Mouse (Mus musculus): ENCODE measurements around the gene Setd3.

DNA sequence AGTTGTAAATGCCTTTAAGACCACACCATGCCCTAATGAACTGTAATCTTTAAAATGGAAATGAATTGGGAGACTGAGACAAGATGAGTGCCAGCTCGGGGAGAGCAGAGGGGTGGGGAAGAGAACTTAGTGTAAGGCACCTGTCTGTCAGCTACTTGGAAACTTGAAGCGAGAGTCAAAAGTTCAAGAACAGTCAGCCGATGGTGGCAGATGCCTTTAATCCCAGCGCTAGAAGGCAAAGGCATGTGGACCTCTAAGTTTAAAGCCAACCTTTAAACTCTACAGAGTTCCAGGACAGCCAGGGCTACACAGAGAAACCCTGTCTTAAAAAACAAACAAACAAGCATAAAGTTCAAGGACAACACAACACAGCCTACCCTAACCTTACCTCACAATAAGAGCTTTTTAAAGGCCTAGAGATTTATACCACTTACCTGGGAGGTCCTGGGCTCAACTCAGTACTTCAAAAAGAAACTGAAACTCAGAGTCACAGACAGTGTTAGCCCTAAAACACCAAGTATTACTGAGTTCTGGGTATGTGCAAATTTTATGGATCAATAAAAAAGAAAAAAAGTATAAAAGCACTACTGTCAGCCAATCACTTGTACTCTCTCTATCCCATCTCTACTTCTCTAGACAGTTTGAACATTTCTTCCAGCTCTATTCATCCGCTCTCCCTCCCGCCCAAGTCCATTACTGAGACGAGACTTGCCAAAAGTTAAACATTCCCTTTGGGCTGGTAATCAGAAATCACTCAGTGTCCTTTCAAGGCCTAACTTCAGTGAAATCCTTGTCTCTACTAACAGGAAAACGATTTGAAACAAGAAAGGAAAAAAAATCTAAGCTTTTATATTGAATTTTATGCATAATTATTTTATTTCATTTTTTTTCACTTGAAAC, 4.3 kb downstream of the Setd3 start:
- no peak for TF ChIP-seq CTCF (IDR thresholded peaks at IDR 0.05; ENCODE audit: low read depth)
- TF ChIP-seq EP300 (optimal IDR thresholded peaks at IDR 0.05): no peak

All from stomach, postnatal 0 days (tissue).